Mouse (Mus musculus) kidney, embryonic 15.5 days (tissue): ENCODE measurements at regions not wholly inside any gene's neighbourhood (a gene's known extent, or its start where the extent isn't known, plus 50 kb on each side); places are given as distances from the start of the nearest gene placed in this dataset.
"Not testable (repeated sequence)": the region's sequence is repeated elsewhere in the genome, so short reads cannot be mapped to it uniquely, and the experiment has no call there.

Source experiments
- ATAC-seq: fragments of 200-750 bp; cut with Nextera tagmentation; replicated peaks from 2 replicates; pipeline ENCODE4 v1.8.0; 2017; ENCODE audit warnings: moderate TSS enrichment; ENCODE audit not compliant: low FRiP score
- H3K27ac ChIP-seq: fragments of 300-500 bp; sonication (generic); 2 replicates; pipeline ENCODE4 v1.5.1; 2015; ENCODE audit warnings: mild to moderate bottlenecking, inconsistent platforms
- H3K27me3 ChIP-seq: fragments of 300-500 bp; sonication (generic); 2 replicates; pipeline ENCODE4 v1.6.1; 2015; ENCODE audit warnings: inconsistent platforms
- H3K36me3 ChIP-seq: fragments of 300-500 bp; sonication (generic); 2 replicates; pipeline ENCODE4 v1.6.1; 2015; ENCODE audit warnings: inconsistent platforms
- H3K4me1 ChIP-seq: fragments of 300-500 bp; sonication (generic); 2 replicates; pipeline ENCODE4 v1.6.1; 2015; ENCODE audit warnings: inconsistent platforms
- H3K4me2 ChIP-seq: fragments of 300-500 bp; sonication (generic); 2 replicates; pipeline ENCODE4 v1.6.1; 2015; ENCODE audit warnings: moderate library complexity, mild to moderate bottlenecking, inconsistent platforms
- H3K4me3 ChIP-seq: fragments of 300-500 bp; sonication (generic); replicated peaks from 2 replicates; pipeline ENCODE4 v1.5.1; 2015; ENCODE audit warnings: mild to moderate bottlenecking, inconsistent platforms
- H3K9ac ChIP-seq: fragments of 300-500 bp; sonication (generic); 2 replicates; pipeline ENCODE4 v1.6.1; 2015; ENCODE audit warnings: mild to moderate bottlenecking, inconsistent platforms
- H3K9me3 ChIP-seq: fragments of 300-500 bp; sonication (generic); replicated peaks from 2 replicates; pipeline ENCODE4 v1.6.1; 2016; ENCODE audit warnings: inconsistent platforms
- WGBS: fragments of 180-500 bp; shearing (Covaris S2); methylation state at CpG from one replicate; pipeline ENCODE4 v1.1.7; 2015; ENCODE audit warnings: mixed read lengths; 5-methylcytosine and 5-hydroxymethylcytosine counted together

DNA sequence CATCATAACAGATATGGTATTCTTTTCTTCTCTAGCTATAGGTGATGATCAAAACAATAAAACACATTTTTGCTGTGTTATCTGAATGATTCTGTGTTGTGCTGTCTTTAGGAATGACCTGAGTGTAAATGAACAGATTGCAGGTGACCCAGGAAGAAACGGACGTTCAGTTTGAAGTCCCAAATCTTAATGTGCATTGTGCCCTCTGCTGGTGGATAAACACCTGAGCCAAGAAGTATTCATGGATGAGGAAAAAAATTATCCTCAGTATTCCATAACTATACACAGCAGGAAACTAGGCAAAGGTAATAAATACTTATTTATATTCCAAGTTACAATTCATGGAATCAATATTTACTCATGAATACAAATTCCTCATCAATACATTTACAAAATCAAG is 384.3 kb upstream of the Dab2 start:
- no peak overlapping the region for H3K27ac ChIP-seq
- H3K4me2 ChIP-seq: no peak overlapping the region
- no peaks in the 10 kb centered on the region for H3K36me3 ChIP-seq
- no peaks in the 10 kb centered on the region for H3K27me3 ChIP-seq
- ATAC-seq: no peak
- H3K4me3 ChIP-seq: no peak overlapping the region
- H3K4me1 ChIP-seq: no peaks in the 10 kb centered on the region
- H3K9ac ChIP-seq: no peak overlapping the region
- no peaks in the 10 kb centered on the region for H3K9me3 ChIP-seq
- 7% methylated on average over 2 of the region's 2 CpGs for WGBS

DNA sequence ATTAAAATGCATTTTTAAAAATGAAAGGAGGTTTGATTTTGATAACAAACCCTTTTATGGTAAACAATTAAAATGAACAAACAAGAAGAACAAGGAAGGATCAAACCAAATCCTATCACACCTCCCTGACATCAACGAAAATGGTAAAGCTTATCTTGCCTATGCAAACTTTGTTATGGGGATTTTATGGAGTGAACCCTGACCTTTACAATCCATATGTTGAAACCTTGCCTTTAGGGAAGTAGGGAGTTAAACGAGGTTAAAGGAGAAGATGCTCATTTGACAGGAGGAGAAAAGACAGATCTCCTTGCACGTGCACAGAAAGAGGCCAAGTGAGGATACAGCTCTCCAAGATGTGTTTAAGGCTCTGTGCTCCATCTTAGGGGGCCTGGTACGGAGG is 379.5 kb upstream of the Dab2 start:
- no peak overlapping the region for H3K27ac ChIP-seq
- no peak overlapping the region for H3K4me2 ChIP-seq
- no peak overlapping the region for H3K4me3 ChIP-seq
- H3K4me1 ChIP-seq: no peaks in the 10 kb centered on the region
- no peak overlapping the region for H3K9ac ChIP-seq
- no peaks in the 10 kb centered on the region for H3K36me3 ChIP-seq
- 52% methylated on average over 4 of the region's 4 CpGs for WGBS
- H3K27me3 ChIP-seq: no peaks in the 10 kb centered on the region
- H3K9me3 ChIP-seq: no peaks in the 10 kb centered on the region
- ATAC-seq: no peak

DNA sequence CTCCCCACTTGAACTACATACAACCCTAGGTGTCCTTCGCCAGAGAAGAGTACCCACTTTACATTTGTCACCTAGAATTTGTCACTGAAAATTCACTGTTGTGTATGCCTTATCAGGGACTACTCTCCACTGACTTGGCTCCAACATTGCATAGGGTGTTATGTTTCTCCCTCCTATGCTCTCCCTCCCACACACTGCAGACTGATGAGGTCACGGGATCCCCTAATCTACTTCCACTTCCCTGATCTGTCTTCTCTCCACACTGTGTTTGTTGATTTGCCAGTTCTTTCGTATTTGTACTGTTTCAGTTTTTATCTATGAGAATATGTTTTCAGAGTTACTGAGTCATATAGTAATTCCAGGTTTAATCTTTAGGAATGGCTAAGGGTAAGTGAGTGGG is 371.8 kb upstream of the Dab2 start:
- WGBS: 51% methylated on average over 3 of the region's 3 CpGs
- H3K4me1 ChIP-seq: no peaks in the 10 kb centered on the region
- peak; percentile 40; the same call in 1 of the 2 replicates for ATAC-seq

DNA sequence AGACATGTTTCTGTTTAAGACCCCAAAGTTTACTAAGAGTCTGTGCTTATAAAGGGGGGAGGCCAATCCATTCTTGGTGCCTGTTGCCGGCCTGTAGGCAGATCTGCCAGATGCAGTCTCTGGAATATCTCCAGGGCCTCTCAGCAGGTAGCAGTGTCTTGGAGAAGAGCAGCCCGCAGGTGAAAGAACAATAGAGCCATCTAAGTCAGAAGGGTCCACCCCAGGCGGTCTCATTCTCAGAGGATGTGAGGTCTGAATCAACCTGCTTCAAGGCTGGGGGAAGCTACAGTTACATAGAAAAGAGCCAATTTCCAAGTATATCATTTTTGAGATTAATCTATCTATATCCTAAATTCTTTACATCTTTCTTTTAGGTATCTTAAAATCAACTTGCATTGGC is 366.0 kb upstream of the Dab2 start:
- 68% methylated on average over 3 of the region's 3 CpGs for WGBS
- no peak overlapping the region for H3K4me2 ChIP-seq
- no peaks in the 10 kb centered on the region for H3K4me1 ChIP-seq
- H3K27me3 ChIP-seq: no peaks in the 10 kb centered on the region
- no peaks in the 10 kb centered on the region for H3K9me3 ChIP-seq
- no peak overlapping the region for H3K4me3 ChIP-seq
- ATAC-seq: no peak
- no peaks in the 10 kb centered on the region for H3K36me3 ChIP-seq
- no peak overlapping the region for H3K9ac ChIP-seq
- H3K27ac ChIP-seq: no peak overlapping the region

More for the DNA sequence above, 371.8 kb upstream of the Dab2 start:
- H3K9ac ChIP-seq: no peak overlapping the region
- no peaks in the 10 kb centered on the region for H3K36me3 ChIP-seq
- H3K27ac ChIP-seq: no peak overlapping the region
- no peak overlapping the region for H3K4me3 ChIP-seq
- H3K9me3 ChIP-seq: no peaks in the 10 kb centered on the region
- H3K27me3 ChIP-seq: no peaks in the 10 kb centered on the region
- no peak overlapping the region for H3K4me2 ChIP-seq

DNA sequence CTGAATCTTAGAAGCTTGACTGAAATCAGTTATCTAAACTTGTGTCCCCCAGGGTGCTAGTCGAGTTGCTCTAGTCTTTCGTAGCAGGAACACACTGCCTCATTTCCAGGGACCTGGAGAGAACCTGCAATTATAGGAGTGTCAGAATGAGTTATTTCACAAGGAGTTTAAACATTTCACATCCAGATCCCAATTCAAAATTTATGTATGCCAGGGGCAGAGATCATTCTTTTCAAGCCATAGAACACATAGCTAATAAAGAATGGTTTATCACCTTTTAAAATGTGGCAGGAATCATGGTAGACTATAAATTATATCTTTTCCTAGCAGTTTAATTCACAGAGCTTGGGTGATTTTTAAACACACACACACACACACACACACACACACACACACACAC is 358.6 kb upstream of the Dab2 start:
- peaks cover 3% of the 10 kb centered on the region; the same call in 1 of the 2 replicates for H3K9me3 ChIP-seq
- no peaks in the 10 kb centered on the region for H3K4me1 ChIP-seq
- H3K4me3 ChIP-seq: no peak overlapping the region
- WGBS: 12% methylated on average over 2 of the region's 2 CpGs
- H3K27ac ChIP-seq: no peak overlapping the region
- ATAC-seq: peak; percentile 78
- H3K9ac ChIP-seq: no peak overlapping the region
- H3K4me2 ChIP-seq: no peak overlapping the region
- no peaks in the 10 kb centered on the region for H3K36me3 ChIP-seq
- no peaks in the 10 kb centered on the region for H3K27me3 ChIP-seq

DNA sequence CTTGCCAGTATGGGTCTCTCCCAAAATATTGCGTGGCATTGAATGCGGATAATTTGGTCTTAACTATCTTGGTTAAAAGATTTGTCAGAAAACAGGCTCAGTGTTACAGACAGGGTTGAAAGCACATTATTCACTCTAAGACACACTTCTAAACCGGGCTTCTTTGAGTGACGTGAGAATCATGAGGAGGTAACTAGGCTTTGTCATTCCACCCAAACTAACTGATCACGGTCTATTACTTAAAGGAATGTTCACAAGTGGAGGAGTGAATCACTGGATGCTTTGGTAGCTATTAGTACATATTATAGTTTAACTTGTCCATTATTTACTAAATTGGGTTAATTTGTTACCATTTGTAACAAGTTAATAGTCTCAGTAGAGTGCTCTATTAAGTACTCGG is 352.9 kb upstream of the Dab2 start:
- no peaks in the 10 kb centered on the region for H3K4me1 ChIP-seq
- H3K4me3 ChIP-seq: no peak overlapping the region
- 70% methylated on average over 6 of the region's 6 CpGs for whole genome bisulfite sequencing
- no peak overlapping the region for H3K9ac ChIP-seq
- H3K27me3 ChIP-seq: no peaks in the 10 kb centered on the region
- ATAC-seq: 0 out of 2 replicates have a peak, but pooled peaks have one; percentile 48
- no peak overlapping the region for H3K4me2 ChIP-seq
- peaks cover 3% of the 10 kb centered on the region; the same call in 1 of the 2 replicates for H3K9me3 ChIP-seq
- H3K36me3 ChIP-seq: no peaks in the 10 kb centered on the region
- H3K27ac ChIP-seq: no peak overlapping the region

DNA sequence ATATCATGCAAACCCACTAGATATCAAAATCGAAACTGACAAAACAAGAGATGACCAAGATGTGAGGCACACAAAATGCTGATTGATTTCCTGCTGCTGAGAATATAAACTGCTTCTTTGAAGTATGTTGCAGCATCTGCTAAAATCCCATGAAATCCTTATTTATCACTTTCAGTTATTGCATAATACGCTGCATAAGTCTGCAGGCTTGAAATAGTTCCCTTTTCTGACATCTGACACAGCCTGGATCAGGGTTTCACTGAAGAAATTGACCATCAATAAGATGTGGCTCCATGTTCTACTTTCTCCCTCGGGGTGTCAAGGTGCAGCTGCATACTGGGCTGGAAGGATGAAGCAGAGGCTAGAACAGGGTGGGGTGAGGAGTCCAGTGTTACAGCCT is 348.7 kb upstream of the Dab2 start:
- H3K4me1 ChIP-seq: no peaks in the 10 kb centered on the region
- no peaks in the 10 kb centered on the region for H3K27me3 ChIP-seq
- H3K9me3 ChIP-seq: no peaks in the 10 kb centered on the region
- H3K9ac ChIP-seq: no peak overlapping the region
- no peak for ATAC-seq
- no peaks in the 10 kb centered on the region for H3K36me3 ChIP-seq
- 70% methylated on average over 3 of the region's 3 CpGs for WGBS
- H3K4me3 ChIP-seq: no peak overlapping the region
- no peak overlapping the region for H3K27ac ChIP-seq
- no peak overlapping the region for H3K4me2 ChIP-seq

DNA sequence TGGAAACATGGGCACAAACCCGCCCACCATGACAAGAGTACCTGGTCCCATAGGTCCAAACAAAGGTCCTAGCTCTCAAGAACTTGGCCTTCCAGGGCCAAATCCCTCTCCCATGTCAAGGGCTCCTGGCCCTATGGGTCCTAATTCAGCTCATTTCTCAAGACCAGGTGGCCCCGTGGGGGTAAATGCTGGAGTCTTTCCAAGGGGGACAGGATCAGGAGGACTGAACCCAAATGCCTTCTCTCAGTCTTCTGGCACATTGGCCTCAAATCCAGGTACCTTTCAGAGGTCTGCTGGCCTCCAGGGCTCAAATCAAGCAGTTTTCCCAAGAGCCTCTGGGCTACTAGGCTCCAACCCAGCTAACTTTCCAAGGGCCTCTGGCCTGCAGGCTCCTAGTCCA is 347.9 kb upstream of the Dab2 start:
- H3K4me3 ChIP-seq, H3K36me3 ChIP-seq, H3K9ac ChIP-seq, H3K9me3 ChIP-seq, H3K27ac ChIP-seq, H3K4me1 ChIP-seq, ATAC-seq, H3K27me3 ChIP-seq, H3K4me2 ChIP-seq: not testable (repeated sequence)
- 100% methylated on average over 2 of the region's 2 CpGs for WGBS

DNA sequence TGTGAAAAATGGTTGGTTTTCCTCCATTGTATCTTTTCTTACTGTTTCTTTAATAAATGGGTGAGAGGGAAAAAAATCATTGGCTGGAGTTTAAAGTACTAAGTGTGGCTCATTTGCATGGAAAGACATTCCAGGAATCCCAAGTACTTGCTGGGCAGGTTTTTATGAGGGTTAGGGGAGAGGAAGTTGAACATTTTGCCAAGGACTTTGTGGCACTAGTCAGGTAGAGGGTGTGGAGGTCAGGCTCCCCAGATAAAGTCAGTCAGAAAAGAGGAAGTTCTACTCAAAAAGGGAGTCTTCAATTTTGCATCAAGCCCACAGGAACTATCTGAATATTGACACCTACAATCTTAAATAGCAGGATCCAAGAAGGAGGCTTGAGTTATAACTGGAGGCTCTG is 346.5 kb upstream of the Dab2 start:
- no peak overlapping the region for H3K9ac ChIP-seq
- no peak for ATAC-seq
- H3K36me3 ChIP-seq: no peaks in the 10 kb centered on the region
- no peaks in the 10 kb centered on the region for H3K4me1 ChIP-seq
- no peak overlapping the region for H3K4me2 ChIP-seq
- H3K27ac ChIP-seq: no peak overlapping the region
- no peaks in the 10 kb centered on the region for H3K9me3 ChIP-seq
- no peak overlapping the region for H3K4me3 ChIP-seq
- H3K27me3 ChIP-seq: no peaks in the 10 kb centered on the region

DNA sequence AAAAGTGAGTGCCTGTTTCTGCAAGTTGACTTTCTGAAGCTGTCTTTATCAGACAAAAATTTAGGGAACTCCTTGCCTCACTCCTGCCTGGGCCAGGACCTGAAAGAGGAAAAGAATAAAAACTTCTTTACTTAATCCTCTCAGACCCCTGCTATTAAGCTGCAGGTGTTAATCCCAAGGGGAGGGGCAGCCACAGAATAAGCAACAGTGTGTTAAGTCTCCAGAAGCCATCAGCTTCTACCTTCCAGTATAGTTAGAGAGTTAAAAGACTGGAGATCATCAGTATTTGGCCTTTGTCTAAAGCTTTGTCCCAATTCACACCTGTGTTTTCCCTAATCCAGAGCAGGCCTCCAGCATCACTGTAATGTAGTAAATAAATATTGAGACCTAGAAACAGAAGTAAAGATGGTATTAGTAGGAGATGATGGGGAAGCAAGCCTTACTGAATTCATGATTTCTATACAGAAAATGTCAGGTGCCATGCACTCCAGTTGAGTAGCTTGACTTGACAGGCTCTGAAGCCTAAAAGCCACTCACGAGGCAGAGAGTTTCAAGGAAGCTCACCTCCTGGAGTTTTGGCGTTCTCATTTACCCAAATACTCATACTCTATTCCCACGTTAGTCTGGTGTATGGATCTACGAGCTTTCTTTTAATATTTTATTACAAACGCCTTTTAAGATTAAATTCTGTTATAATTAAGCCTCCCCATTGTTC is 308.1 kb upstream of the Dab2 start:
- 66% methylated on average over 5 of the region's 5 CpGs for WGBS
- Histone ChIP-seq H3K4me2 (no peak overlapping the region), H3K27me3 (no peaks in the 10 kb centered on the region), H3K36me3 (no peaks in the 10 kb centered on the region), H3K27ac (no peak overlapping the region), H3K9me3 (no peaks in the 10 kb centered on the region), H3K4me3 (no peak overlapping the region), H3K9ac (no peak overlapping the region), H3K4me1 (no peaks in the 10 kb centered on the region)
- no peak for ATAC-seq

DNA sequence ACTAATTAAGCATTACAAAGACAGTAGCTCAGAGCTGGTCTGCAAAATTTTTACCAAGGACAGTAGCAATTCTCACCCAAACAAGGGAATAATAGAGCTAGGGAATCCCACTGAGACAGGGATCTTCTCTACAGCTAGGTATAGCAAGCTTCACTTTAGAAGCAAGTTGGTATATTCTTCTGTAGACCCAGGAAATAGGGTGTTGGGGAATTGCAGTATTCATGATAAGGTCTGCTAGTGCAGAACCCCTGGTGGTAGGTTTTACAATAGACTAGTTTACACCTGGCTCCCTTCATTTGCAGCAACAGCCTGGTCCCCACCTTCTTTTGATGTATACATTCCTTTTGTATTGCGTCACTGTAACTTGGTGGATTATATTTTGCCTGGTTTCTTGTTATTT is 307.4 kb upstream of the Dab2 start:
- H3K4me1 ChIP-seq, H3K27me3 ChIP-seq, H3K27ac ChIP-seq, H3K4me3 ChIP-seq, H3K36me3 ChIP-seq, ATAC-seq, H3K9ac ChIP-seq, H3K4me2 ChIP-seq, H3K9me3 ChIP-seq: not testable (repeated sequence)
- 97% methylated on average over 1 of the region's 1 CpGs for WGBS

DNA sequence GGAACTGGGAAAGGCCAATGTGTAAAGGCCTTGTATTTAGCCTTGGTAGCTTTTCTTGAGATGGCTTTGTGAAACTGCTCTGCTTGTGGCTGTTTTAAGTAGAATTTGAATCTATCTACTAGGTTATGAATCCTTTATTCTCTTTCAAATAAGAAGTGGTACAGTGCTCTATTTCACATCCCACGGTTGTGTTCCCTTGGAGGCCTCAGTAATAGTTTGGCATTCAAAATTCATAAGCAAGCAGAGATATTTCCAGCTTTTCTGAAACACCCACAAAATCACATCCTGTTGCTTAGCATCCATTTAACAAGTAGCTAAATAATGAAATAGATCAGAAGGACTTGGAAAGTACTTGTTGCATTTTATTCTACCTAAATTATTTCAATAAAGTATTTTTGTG is 298.8 kb upstream of the Dab2 start:
- 89% methylated on average over 1 of the region's 1 CpGs for WGBS
- H3K27ac ChIP-seq: no peak overlapping the region
- H3K27me3 ChIP-seq: no peaks in the 10 kb centered on the region

DNA sequence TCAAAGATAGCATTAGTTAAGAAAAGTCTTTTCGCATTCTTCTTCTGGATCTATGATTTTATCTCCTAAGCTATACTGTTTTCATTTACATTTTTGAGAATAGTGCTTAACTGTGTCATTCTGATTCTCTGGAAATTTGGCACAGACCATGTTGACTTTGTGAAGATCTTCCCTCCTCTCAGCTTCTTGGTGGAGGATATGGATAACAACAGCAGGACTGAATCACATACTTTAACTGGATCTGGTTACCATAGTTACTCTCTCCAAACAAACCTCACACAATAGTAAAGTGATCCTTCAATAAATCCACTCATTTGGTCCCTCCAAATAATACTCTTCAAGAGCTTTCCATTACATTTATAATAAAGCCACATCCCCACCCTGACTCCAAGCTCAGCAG is 298.2 kb upstream of the Dab2 start:
- Histone ChIP-seq H3K9ac (no peak overlapping the region), H3K4me3 (no peak overlapping the region), H3K4me2 (no peak overlapping the region), H3K4me1 (no peaks in the 10 kb centered on the region), H3K36me3 (no peaks in the 10 kb centered on the region), H3K9me3 (no peaks in the 10 kb centered on the region), H3K27me3 (no peaks in the 10 kb centered on the region), H3K27ac (no peak overlapping the region)
- ATAC-seq: no peak
- WGBS: 88% methylated on average over 1 of the region's 1 CpGs

More for the DNA sequence above, 298.8 kb upstream of the Dab2 start:
- Histone ChIP-seq H3K4me1 (no peaks in the 10 kb centered on the region), H3K36me3 (no peaks in the 10 kb centered on the region), H3K4me3 (no peak overlapping the region), H3K9ac (no peak overlapping the region), H3K9me3 (no peaks in the 10 kb centered on the region), H3K4me2 (no peak overlapping the region)
- no peak for ATAC-seq
